Mouse (Mus musculus) mouse embryonic stem cell (cell line): Measurements from ENCODE around the gene Mrpl24.
"Not testable (repeated sequence)": the region's sequence is repeated elsewhere in the genome, so short reads cannot be mapped to it uniquely, and the experiment has no call there.

Source experiments
- in situ Hi-C, 2 experiments: fragments of 300-500 bp; cut with MboI; formaldehyde crosslinking; loops; 1 replicate in 1 of 2; 3 replicates in 1 of 2; pipeline ENCODE4 v1.14.3; 2019 to 2020; ENCODE audit warnings: low sequenced_read_pairs in 2 of 2, low pct_unique_long_range_greater_than_20kb in 1 of 2, mixed read lengths in 1 of 2; ENCODE audit not compliant: unreplicated experiment in 1 of 2

Gene Mrpl24

GRCm38 (mm10) chr3:87919336-87920108, at the start of gene Mrpl24:
Gene Mrpl24 (plus strand): TSS chr3:87919506.
- in situ Hi-C loops = loop anchor here in 1 of 2 experiments (5.0 kb wide), 1 partner anchor 32 kb away; the partner anchor contains the start of gene Prcc

GRCm38 (mm10) chr3:87877730-87878129, 41.6 kb upstream of the Mrpl24 start:
- in situ Hi-C loops = no loop called here

- in situ Hi-C loops = no loop called here
Measured at GRCm38 (mm10) chr3:87884291-87884690, 35.0 kb upstream of the Mrpl24 start.

- in situ Hi-C loops = loop anchor here in 1 of 2 experiments (5.0 kb wide), 1 partner anchor 38 kb away; no protein-coding TSS in a partner anchor
Measured at GRCm38 (mm10) chr3:87884708-87885251, 34.5 kb upstream of the Mrpl24 start.

GRCm38 (mm10) chr3:87885281-87886003, 33.9 kb upstream of the Mrpl24 start, which contains the start of gene Prcc:
Gene Prcc (minus strand): TSS chr3:87885608.
- in situ Hi-C loops = loop anchor here in 1 of 2 experiments (5.0 kb wide), 1 partner anchor 37 kb away; no protein-coding TSS in a partner anchor

GRCm38 (mm10) chr3:87886004-87886365, 33.3 kb upstream of the Mrpl24 start:
- in situ Hi-C loops = loop anchor here in 1 of 2 experiments (5.0 kb wide), 1 partner anchor 36 kb away; no protein-coding TSS in a partner anchor

GRCm38 (mm10) chr3:87886416-87886815, 32.9 kb upstream of the Mrpl24 start:
- in situ Hi-C loops = loop anchor here in 1 of 2 experiments (5.0 kb wide), 1 partner anchor 36 kb away; no protein-coding TSS in a partner anchor

GRCm38 (mm10) chr3:87887400-87887799, 31.9 kb upstream of the Mrpl24 start:
- in situ Hi-C loops = loop anchor here in 1 of 2 experiments (5.0 kb wide), 1 partner anchor 35 kb away; no protein-coding TSS in a partner anchor

- in situ Hi-C loops = no loop called here
Measured at GRCm38 (mm10) chr3:87891481-87891880, 27.8 kb upstream of the Mrpl24 start.

- in situ Hi-C loops = no loop called here
Measured at GRCm38 (mm10) chr3:87893367-87893905, 25.9 kb upstream of the Mrpl24 start.

GRCm38 (mm10) chr3:87899266-87899665, 20.0 kb upstream of the Mrpl24 start:
- in situ Hi-C loops = no loop called here

- in situ Hi-C loops = no loop called here
Measured at GRCm38 (mm10) chr3:87899776-87900175, 19.5 kb upstream of the Mrpl24 start.

- in situ Hi-C loops = no loop called here
Measured at GRCm38 (mm10) chr3:87901036-87901624, 18.2 kb upstream of the Mrpl24 start.

- in situ Hi-C loops = not testable (repeated sequence)
Measured at GRCm38 (mm10) chr3:87901959-87902358, 17.3 kb upstream of the Mrpl24 start.

GRCm38 (mm10) chr3:87903821-87904220, 15.5 kb upstream of the Mrpl24 start:
- in situ Hi-C loops = no loop called here

GRCm38 (mm10) chr3:87905880-87906485, 13.3 kb upstream of the Mrpl24 start, which contains the start of gene Hdgf:
Gene Hdgf (plus strand): TSS chr3:87906321.
- in situ Hi-C loops = no loop called here

GRCm38 (mm10) chr3:87906601-87906980, 12.7 kb upstream of the Mrpl24 start:
- in situ Hi-C loops = no loop called here
